ENCODE assay signal across 8 mouse cellular contexts in genomic region chrX:73998911-73999869, GRCm38 (mm10). TPM values are rescaled to one million over a fixed set of nuclear protein-coding genes. Genes with fewer than 3 reads are reported as not detected.
DNase-seq lines count a peak whose midpoint lies in the region; ATAC-seq lines count a peak whose summit lies in the region.

No protein-coding gene starts in this region.

- no peak overlapping the region for H3K4me3 ChIP-seq in heart, embryonic 10.5 days
- H3K4me3 ChIP-seq in liver, embryonic 16.5 days (ENCODE audit: low read depth, low read length): 0 out of 2 replicates have a peak overlapping the region, but pooled peaks have one; percentile 14
- no peak overlapping the region for H3K4me3 ChIP-seq in neural tube, embryonic 15.5 days (replicated peaks)

- peak; percentile 33 for DNase-seq in thymus, postnatal 0 days (ENCODE audit: low spot score)
- DNase-seq in thymus, adult 18-20 months: no peak
- DNase-seq in embryo, embryonic 11.5 days (ENCODE audit: low read depth, low spot score): peak; percentile 36
- DNase-seq in heart, embryonic 10.5 days (ENCODE audit: low spot score): peak; percentile 83
- peak; percentile 27 to 38 for DNase-seq in kidney, postnatal 25 days
- DNase-seq in cerebellum, adult 8-10 months: no peak

- ATAC-seq in liver, embryonic 16.5 days (ENCODE audit: low read depth): peak; percentile 95
- ATAC-seq in neural tube, embryonic 15.5 days (ENCODE audit: low FRiP score): peak; percentile 93

- 34% methylated on average over 8 of the region's 8 CpGs for WGBS in heart, embryonic 10.5 days
- WGBS in liver, embryonic 16.5 days (ENCODE audit: insufficient replicate concordance): 24% methylated on average over 8 of the region's 8 CpGs
- 19% methylated on average over 8 of the region's 8 CpGs for WGBS in neural tube, embryonic 15.5 days

- H3K27ac ChIP-seq in heart, embryonic 10.5 days: peak overlapping the region; percentile 62
- peak overlapping the region; percentile 92 for H3K27ac ChIP-seq in liver, embryonic 16.5 days (ENCODE audit: low read length)
- H3K27ac ChIP-seq in neural tube, embryonic 15.5 days (replicated peaks): peak overlapping the region; percentile 78

- H3K9ac ChIP-seq in liver, embryonic 16.5 days (ENCODE audit: low read depth, low read length): peak overlapping the region; percentile 28; the same call in 1 of the 2 replicates
- no peak overlapping the region for H3K9ac ChIP-seq in neural tube, embryonic 15.5 days (replicated peaks)

- no peaks in the 10 kb centered on the region for H3K36me3 ChIP-seq in heart, embryonic 10.5 days
- no peaks in the 10 kb centered on the region for H3K36me3 ChIP-seq in liver, embryonic 16.5 days (ENCODE audit: control insufficient read depth, insufficient read depth)
- H3K36me3 ChIP-seq in neural tube, embryonic 15.5 days: no peaks in the 10 kb centered on the region

- peak overlapping the region; percentile 50 for H3K4me2 ChIP-seq in liver, embryonic 16.5 days (ENCODE audit: low read depth, low read length)
- H3K4me2 ChIP-seq in neural tube, embryonic 15.5 days: peak overlapping the region; percentile 35

- no peaks in the 10 kb centered on the region; the same call in 1 of the 2 replicates for H3K4me1 ChIP-seq in heart, embryonic 10.5 days
- H3K4me1 ChIP-seq in liver, embryonic 16.5 days (ENCODE audit: control insufficient read depth, low read depth, low read length): peaks cover 20% of the 10 kb centered on the region
- peaks cover 6% of the 10 kb centered on the region; the same call in 1 of the 2 replicates for H3K4me1 ChIP-seq in neural tube, embryonic 15.5 days

- no peaks in the 10 kb centered on the region for H3K9me3 ChIP-seq in heart, embryonic 10.5 days
- H3K9me3 ChIP-seq in liver, embryonic 16.5 days (replicated peaks; ENCODE audit: control insufficient read depth, low read length): no peaks in the 10 kb centered on the region
- no peaks in the 10 kb centered on the region for H3K9me3 ChIP-seq in neural tube, embryonic 15.5 days (replicated peaks)

- H3K27me3 ChIP-seq in heart, embryonic 10.5 days (ENCODE audit: insufficient read depth, poor library complexity, severe bottlenecking): no peaks in the 10 kb centered on the region
- H3K27me3 ChIP-seq in liver, embryonic 16.5 days (ENCODE audit: control insufficient read depth, insufficient read depth, low read depth, low read length): no peaks in the 10 kb centered on the region
- no peaks in the 10 kb centered on the region for H3K27me3 ChIP-seq in neural tube, embryonic 15.5 days (replicated peaks)

RNA-seq across cellular contexts. Expression of gene Irak1, which starts 24.5 kb away (rescaled TPM):
- polyA plus RNA-seq in thymus, postnatal 0 days (2015; fragmentation: Nextera tagmentation; extraction: Ambion mirVana): 33.4 and 36.2 TPM in 2 replicates
- polyA plus RNA-seq in heart, embryonic 10.5 days (2016; fragmentation: Nextera tagmentation; extraction: Ambion mirVana): 59.3 and 60.8 TPM in 2 replicates
- polyA plus RNA-seq in liver, embryonic 16.5 days (2015; fragmentation: Nextera tagmentation; extraction: Ambion mirVana): 19.9 and 25.7 TPM in 2 replicates
- polyA plus RNA-seq in neural tube, embryonic 15.5 days (2015; fragmentation: Nextera tagmentation; extraction: Ambion mirVana): 42.3 and 51.5 TPM in 2 replicates

RNA-seq across cellular contexts. Expression of gene Hcfc1, which starts 33.0 kb away (rescaled TPM):
- 47.2 and 55.7 TPM in 2 replicates for polyA plus RNA-seq in thymus, postnatal 0 days (2015; fragmentation: Nextera tagmentation; extraction: Ambion mirVana)
- polyA plus RNA-seq in heart, embryonic 10.5 days (2016; fragmentation: Nextera tagmentation; extraction: Ambion mirVana): 49.5 and 56.8 TPM in 2 replicates
- 28.0 and 31.1 TPM in 2 replicates for polyA plus RNA-seq in liver, embryonic 16.5 days (2015; fragmentation: Nextera tagmentation; extraction: Ambion mirVana)
- 40.4 and 41.4 TPM in 2 replicates for polyA plus RNA-seq in neural tube, embryonic 15.5 days (2015; fragmentation: Nextera tagmentation; extraction: Ambion mirVana)

Comparison
In these comparisons a context has a peak if more than half of its experiments do, and no peak if none do; other contexts are left out.
1. DNase-seq: peak in thymus, postnatal 0 days (single experiment), embryo, embryonic 11.5 days (single experiment), heart, embryonic 10.5 days (single experiment) and kidney, postnatal 25 days (2 of 2); none in thymus, adult 18-20 months (0 of 2) and cerebellum, adult 8-10 months (single experiment).
2. Peak in every context shown above with its lines, with median percentiles within 50 percentile points of each other: H3K27ac ChIP-seq.